Mouse (Mus musculus) liver, adult (tissue): ENCODE data around the gene Smg6.

Experiments used
- GATA4 ChIP-seq: IDR thresholded peaks from 2 replicates; pipeline ENCODE4 v1.6.1; 2014; ENCODE audit warnings: mild to moderate bottlenecking, low read length; ENCODE audit not compliant: insufficient replicate concordance

The Smg6 gene

DNA sequence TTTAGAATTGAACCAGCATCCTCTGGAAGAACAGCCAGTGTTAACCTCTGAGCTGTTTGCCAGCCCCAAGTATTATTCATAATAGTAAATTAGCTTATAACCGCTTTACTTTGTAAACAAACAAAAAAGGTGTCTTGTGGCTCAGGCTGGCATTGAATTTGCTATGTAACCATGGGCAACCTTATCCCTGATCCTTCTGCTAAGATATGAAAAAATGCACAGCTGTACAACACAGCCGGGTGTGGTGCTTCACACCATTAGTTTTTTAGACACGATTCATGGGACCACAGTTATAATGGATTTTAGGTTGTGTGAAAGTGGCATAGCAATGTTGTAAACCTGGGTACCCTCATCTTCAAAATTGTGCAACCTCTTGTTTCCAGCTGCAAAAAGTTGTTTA, 13.1 kb upstream of the Smg6 start:
- TF ChIP-seq GATA4 = no peak

DNA sequence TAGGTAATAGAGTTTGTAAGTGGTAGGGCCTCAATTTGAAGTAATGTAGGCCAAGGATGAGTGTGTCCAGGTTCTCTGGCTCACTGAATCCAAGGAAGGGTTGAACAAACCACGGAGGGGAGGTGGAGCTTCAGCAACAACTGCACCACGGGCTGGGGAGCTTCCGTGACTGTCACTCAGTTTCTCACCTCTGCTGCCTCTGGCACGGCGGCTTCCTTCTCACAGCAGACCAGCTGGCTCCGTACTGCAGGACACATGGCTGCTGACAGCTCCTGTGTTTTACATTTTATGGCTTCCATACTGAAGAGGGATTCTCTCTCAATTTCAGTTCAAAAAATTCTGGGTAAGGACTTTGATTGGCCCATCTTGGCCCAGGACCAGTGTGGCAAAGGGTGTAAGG, 6.4 kb upstream of the Smg6 start:
- no peak for TF ChIP-seq GATA4

DNA sequence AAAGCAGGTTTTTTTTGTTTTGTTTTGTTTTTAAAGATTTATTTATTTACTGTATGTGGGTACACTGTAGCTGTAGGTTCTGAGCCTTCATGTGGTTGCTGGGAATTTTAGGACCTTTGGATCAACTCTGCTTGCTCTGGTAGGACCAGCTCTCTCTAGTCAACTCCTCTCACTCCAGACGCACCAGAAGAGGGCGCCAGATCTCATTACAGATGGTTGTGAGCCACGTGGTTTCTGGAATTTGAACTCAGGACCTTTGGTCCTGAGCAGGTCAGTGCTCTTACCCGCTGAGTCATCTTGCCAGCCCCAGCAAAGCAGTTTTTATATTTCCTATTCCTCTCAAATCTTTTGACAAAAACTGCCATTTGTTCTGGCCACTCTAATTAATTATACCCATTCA, 1.5 kb upstream of the Smg6 start:
- no peak for TF ChIP-seq GATA4

DNA sequence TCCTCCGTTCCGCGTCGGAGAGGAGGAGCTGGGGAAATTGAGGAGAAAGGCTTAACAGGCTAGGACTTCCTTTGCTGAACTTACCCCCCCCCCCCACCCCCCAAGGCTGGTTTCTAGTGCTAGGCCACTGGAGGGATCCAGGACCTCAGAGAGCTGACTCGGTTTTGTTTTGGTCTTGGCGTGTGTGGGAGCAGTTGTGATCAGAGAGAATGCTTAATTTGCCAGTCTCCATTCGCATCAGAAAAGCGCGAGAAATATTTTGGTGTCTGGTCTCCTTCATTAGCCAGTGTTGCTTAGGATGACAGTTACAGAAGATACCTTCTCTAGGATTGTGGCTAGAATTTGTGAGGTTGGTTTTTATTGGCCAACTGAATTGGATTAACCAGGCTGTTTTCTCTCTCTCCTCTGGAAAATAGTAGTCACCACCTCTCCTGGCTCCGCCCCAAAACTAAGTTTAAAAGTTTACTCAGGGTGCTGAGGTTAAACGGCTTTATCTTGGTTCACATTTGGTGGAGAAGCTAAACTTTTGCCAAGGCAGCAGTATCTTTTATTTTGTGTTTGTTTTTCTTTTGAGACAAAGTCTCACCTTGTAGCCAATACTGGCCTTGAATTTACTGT, 874 bp downstream of the Smg6 start:
- 0 out of 2 replicates have a peak, but pooled peaks have one; percentile 37 for TF ChIP-seq GATA4

DNA sequence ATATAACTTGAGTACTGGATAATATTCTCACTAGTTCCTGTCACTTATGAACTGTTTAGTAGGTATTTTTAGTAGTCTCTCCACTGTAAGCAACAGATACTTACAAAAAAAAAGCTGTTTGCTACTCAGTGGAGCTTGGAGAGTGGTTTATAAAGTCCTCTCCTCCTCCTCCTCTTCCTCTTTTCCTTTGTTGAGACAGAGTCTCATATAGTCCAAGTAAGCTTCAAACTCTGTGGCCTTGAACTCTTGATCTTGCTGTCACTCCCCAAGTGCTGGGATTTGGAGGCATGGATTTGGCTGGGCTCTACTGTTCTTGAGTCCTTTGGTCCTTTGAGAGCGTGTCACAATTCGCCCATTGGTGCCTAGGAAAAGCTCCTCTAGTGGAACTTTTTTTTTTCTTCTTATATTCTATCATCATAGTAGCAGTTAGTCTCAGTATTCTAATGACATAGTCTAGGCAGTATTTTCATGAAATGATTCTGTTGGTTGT, 1.7 kb downstream of the Smg6 start:
- TF ChIP-seq GATA4 = no peak

DNA sequence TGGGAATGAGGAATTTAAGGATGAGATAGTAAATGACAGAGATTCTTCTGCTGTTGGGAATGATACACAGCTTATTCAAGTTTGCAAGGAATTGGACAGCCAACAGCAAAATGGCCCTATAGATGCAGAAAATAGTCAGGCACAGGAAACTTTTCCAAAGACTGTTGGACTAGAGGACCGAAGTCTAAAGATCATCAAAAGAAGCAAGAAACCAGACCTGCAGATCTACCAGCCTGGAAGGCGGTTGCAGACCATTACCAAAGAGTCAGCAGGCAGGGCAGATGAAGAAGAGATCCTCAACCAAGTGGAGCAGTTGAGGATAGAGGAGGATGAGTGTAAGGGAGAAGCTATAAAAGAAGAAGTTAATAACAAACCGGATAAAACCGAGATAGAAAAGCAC, 3.5 kb downstream of the Smg6 start:
- no peak for TF ChIP-seq GATA4

DNA sequence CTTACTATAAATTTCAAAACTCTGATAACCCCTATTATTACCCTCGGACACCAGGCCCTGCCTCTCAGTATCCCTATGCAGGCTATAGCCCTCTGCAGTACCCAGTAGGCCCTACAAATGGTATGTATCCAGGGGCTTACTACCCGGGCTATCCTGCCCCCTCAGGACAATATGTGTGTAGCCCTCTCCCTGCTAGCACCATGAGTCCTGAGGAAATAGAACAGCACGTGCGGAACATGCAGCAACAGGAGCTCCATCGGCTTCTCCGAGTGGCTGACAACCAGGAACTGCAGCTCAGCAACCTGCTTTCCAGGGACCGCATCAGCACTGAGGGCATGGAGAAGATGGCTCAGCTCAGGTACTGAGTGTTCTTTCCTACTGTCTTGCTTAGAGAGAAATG, 4.8 kb downstream of the Smg6 start:
- no peak for TF ChIP-seq GATA4

DNA sequence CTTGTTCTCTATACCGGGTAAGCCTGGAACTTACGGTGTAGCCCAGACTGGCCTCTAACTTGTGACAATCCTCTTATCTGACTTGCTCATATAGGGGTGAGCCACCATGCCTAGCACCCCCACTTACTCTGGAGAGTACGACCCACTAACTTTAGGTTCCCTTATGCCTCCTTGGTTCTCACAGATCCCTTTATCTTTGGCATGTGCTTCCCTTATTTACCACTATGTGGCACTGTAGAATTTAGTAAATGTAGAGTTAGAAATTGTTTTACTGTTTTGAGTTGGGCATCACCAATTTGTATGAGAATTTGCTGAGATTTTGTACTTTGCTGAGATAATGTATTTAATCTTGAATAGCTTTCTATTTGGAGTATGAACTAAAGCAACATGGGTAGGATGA, 20.7 kb downstream of the Smg6 start:
- TF ChIP-seq GATA4 = no peak

DNA sequence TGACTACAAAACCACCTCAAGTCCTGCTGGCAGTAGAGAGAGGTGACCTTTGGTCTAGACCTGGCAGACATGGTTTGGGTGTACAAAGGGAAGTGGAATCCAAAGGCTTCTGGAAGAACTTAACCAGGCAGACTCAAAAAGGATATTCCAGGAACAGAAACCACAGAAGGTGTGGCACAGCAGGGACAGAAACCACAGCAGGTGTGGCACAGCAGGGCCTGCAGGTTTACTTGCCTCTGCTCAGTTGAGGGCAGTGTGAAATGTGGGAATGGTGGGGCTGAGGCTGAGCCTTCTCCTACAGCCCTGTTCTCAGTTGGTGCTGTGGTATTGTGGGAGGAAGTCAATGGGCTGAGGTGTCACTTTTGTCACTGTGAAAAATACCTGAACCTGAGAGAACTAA, 29.3 kb downstream of the Smg6 start:
- TF ChIP-seq GATA4 = no peak

DNA sequence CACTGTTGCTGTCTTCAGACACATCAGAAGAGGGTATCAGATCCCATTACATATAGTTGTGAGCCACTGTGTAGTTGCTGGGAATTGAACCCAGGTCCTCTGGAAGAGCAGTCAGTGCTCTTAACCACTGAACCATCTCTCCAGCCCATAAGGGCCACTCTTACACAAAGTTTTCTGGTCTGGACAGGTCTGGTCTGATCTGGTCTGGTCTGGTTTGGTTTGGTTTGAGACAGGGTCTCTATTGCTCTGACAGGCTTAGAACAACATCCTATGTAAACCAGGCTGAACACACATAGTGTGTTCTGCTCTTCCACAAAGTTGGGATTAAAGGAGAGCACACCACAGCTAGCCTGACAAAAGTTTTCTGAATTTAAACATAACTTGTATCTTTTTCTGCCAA, 30.4 kb downstream of the Smg6 start:
- no peak for TF ChIP-seq GATA4

DNA sequence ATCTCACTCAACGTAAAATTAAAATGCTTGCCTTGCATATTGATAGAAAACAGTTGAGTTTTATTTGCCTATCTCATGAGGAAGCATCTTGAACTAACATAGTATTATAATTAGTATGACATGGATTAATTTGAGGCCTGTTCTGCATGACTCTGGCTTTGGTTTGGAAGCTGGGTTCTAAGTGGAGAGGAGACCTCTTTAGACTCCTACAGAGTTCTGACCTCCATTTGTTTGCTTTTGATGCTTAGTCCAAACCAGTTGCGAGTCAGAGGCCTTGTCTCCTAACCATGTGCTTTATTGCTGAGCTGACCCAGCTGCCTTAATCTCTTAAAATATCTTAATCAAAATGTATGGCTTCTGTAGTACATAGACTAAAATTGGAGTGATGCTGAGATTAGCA, 32.0 kb downstream of the Smg6 start:
- TF ChIP-seq GATA4 = no peak

DNA sequence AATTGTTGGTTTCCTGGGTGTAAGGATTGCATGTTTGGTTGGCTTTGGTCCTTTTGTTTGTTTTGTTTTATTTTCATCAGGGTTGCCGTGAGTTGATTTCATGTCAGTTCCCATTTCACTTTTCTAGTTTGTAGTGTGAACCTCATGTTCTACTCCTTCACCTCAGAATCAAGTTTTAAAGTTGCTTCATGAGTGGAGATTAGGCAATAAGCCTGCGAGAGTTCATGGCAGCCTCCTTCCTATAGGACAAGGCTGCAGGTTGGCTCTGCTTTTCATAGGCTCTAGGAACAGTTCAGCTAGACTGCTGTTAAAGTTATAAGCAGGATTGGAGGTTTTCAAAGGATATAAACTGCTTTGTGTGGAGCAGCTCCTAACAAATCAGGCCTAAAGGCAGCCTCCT, 33.9 kb downstream of the Smg6 start:
- TF ChIP-seq GATA4 = no peak

DNA sequence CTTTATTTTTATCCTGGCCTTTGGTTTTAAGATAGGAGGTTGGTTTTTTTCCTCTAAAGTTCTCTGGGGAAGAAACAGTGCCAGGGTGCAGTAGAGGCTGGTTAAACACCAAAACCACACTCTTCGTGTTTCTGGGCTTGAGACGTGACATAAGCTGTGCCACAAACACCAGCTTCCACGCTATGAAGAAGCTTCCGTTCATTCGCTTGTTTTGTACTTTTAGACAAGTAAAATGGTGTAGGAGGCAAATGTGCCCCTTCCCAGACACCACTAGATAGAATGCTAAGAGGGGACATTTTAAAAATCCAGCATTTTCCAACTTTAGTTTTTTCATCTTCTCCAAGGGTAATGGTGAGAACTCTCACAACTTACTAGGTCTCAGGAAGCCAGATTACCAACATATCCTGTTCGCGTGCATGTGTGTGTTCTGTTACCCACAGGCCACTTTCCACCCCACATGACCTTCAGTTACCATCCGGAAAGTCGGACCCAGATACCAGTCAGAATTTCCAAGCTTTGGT, 34.5 kb downstream of the Smg6 start:
- TF ChIP-seq GATA4 = no peak

DNA sequence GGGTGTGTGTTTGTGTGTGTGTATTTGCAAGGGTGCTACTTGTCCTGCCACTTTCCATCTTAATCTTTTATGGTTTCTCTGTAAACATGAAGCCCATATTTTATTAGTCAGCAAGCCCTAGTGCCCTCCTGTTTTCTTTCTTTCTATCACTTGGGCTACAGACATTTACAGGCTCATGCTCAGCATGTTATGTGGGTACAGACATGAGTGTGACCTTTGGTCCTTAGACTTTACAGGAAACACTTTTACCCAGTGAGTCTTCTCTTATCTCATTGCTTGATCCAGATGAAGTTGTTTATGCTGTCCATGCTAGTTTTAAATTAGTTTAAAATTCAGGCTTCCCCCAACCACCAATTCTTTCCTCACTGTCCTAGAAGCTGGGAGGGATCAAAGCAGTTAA, 36.3 kb downstream of the Smg6 start:
- TF ChIP-seq GATA4 = no peak

DNA sequence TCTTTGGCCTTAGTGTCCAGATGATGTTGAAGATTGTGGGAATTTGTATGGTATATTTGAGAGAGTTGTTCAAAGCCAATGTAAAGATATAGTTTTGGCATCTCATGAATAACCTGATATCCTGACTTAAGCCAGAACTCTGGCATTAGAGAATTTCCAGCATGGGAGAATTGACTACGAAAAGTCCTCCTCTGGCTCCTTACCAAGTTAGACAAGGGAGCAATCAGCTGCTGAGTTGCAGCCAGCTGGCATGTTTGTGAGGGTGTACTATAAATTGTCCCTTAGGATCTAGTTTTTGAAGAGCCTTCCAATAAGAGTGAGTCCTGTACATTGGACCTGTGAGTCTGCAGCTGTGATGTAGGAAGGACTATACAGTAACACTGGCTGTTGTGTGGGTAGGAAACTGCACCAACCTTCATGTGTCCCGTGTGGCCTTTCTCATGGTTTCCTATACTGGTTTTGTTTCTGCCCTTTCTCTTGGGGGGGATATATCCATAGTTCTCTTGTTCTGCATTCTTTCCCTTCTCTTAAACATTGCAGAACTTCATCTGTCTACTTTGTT, 37.3 kb downstream of the Smg6 start:
- TF ChIP-seq GATA4 = no peak

DNA sequence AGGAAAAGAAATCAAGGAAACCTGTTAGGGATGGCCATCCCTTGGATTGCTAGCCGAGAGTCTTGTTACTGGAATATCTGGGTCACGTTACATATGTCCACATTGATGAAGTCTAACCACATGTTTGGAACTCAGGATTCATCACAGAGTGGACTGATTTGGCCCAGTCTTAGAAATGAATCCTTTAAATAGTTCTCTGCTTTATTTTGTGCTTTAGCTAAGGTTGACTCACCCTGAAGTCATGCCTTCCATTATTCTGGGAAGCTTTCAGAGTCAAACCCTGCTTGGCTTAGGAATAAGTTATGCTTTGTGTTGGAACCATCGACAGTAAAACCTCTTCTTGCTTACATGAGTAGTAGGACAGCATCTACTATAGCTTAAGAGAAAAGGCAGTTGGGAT, 39.9 kb downstream of the Smg6 start:
- TF ChIP-seq GATA4 = no peak
